Mouse (Mus musculus) cerebellum, adult 18-20 months (tissue): Measurements from ENCODE around the gene Jakmip3.

Source experiments
- DNase-seq, 2 experiments: peaks; one replicate each; pipeline ENCODE4 v3.0.0; 2021

Jakmip3 gene

GRCm38 (mm10) chr7:139101826-139102225 is 161.3 kb downstream of the Jakmip3 start:
- DNase-seq, result peak; percentile 82 to 92

DNA sequence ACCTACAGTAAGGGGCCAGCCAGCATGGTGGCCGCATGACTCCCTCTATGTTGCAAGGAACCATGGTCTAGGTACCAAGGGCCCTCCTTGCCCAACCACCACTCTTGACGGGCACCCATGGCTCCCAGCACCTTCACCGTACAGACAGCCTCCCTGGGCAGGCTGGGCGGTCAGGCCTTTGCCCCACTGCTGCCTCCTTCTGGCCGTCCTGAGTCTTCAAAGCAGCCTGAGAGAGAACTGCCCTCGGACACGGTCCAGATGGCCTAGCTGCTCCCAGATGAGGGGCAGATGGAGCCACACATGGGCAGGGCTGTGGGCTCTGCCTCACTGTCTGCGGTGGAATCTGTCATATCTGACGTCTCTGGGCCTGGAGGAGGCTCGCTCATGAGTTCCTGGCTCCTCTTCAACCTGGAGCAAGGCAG is 163.4 kb downstream of the Jakmip3 start:
- peak; percentile 50 to 60 for DNase-seq

GRCm38 (mm10) chr7:139105076-139105475 is 164.5 kb downstream of the Jakmip3 start:
- peak; percentile 25 to 26 for DNase-seq

DNA sequence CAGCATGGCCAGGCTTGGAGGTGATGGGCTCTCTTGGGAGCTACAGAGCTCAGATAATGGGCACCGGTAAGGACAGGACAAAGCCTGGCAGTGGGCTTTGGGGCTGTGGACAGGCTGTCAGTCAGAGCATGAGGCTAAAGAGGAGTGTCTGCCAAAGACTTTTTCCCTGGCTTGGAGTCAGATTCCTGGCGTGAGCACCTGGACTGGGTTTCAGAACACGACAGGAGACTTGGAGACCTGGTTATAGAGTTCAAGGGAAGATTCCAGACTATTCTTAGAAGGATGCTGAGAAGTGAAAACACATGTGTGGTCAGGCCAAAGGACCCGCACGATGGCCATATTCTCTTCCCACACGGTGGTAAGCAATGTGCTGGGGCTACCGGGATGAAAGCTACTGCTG is 165.2 kb downstream of the Jakmip3 start:
- peak; percentile 82 to 85 for DNase-seq

DNA sequence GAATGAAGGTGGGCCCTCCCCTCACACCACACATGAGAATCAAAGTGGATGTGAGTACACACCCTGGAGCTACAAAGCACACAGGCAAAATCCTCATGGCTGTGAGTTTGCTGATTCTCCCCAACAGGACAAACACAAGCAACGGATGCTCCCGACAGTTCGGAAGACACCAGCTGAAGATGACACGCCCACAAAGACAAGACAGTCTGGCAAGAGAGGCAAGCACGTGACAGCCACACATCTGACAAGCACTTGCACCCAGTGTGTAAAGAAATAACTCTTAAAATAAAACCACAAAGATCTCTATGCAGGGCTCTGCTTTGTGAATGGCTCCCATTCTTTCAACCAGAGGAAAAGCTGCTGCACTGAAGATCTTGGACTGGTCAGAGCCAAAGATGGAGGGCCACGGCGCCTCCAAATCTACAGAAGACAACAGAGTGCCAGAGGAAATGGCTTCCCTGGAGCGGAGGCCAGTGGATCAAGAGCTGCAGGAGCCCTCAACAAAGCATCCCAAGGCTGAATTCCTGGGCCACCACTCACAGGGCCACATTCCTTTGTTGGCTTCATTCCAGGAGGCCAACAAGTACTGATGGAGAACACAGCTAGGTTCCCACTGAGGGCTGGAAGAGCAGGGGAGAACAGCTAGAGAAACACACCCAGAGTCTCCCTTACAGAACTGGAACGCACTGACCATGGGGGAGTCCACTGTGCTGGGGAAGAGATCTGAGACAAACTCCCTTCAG is 167.5 kb downstream of the Jakmip3 start:
- no peak for DNase-seq

DNA sequence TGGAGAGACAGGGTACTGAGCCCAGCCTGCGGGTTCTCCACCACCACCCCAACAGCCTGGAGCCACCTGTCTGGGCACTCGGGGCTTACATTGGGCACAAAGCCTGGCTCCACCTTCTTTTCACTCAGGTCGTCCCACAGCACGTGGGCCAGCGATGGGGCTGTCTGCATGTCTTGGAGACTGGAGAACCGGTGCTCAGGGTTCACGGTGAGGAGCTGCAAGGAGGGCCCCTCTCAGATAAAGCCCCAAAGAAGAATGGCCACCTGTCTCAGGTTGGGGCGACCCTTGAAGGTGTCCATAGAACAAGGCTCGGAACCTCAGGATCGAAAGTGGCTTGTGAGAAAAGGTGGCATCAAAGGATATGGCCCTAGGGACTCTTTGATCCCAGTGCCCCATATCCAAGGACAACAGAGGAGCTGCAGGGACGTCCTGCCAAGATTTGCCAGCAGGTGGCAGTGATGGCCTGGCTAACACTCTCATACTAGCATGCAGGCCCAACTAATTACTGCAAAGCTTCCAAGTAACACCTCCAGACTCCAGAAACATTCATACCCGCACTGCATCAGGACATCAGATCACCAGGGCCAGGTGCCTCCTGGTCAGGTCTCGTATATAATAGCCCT is 178.7 kb downstream of the Jakmip3 start:
- peak; percentile 87 to 91 for DNase-seq

DNA sequence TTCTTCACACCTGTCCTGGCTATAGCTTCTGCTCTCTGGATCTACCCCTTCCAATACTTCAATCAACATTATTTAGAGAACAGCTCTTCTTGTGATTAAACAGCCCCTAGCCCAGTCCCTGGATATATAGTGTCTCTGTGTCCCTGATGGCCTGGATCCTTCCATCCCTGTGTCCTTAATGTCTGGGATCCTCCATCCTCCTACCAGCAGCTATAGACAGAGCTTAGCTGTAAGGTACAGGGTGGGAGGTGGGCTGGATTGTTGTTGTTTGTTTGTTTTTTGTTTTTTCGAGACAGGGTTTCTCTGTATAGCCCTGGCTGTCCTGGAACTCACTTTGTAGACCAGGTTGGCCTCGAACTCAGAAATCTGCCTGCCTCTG is 179.2 kb downstream of the Jakmip3 start:
- no peak for DNase-seq

DNA sequence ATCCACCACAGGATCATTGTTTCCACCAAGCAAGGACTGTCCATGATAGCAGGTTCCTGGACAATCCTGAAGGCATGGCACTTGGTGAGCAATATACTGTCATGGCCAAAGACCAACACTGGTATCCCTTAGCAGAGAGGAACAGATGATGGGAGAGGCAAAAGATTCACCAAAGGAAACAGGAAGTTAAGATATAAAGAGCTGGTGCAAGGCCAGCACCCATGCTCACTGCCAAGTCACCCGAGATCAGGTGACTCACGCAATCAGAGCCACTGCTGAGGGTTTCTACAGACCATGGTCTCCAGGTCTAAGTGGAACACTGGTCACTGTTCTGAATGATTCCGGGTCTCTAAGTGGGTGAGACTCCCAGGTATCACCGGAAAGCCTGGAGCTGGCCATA is 185.4 kb downstream of the Jakmip3 start:
- no peak for DNase-seq

DNA sequence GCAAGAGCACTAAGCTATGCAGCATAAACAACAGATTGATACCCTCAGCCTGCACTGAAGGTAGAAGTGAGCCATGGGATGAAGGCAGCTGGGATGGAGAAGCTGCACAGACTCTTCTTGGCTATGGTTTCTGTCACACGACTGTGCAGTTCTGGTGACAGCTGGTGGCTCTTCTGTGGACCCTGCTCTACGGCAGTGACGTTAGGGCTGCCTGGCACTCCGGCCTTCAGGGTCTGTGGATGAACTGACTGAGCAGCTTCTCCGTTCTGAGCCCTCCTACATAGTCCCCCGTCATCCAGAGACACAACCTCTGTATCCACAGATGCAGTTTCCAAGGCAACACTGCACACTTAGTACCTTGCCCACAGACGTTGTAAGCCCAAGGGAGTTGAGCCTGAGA is 186.0 kb downstream of the Jakmip3 start:
- no peak for DNase-seq

- DNase-seq, result no peak
These were observed 188.5 kb downstream of the Jakmip3 start for GRCm38 (mm10) chr7:139128994-139129393.

DNA sequence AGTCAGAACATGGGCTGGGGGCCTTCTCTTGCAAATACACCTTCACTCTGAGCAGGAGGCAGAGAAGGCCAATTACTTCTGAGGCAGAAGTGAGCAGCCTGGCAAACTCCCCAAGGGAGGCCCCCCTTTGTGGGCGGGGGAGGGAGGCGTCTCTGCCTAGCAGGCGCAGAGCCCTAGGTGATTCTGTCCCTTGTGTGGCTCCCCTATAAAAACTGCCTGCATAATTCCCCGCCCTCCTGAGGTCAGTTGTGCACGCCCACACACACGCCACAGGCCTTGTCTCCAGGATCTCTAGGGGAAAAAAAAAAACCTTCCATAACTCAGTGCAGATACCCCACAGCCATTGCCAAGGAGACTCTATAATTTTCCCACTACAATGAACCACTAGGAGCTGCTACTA is 189.8 kb downstream of the Jakmip3 start:
- no peak for DNase-seq

GRCm38 (mm10) chr7:139131538-139131937 is 191.0 kb downstream of the Jakmip3 start:
- no peak for DNase-seq

- peak; percentile 59 to 73 for DNase-seq
These were observed 192.9 kb downstream of the Jakmip3 start for GRCm38 (mm10) chr7:139133446-139133845.
